Mouse (Mus musculus): ENCODE data around the gene C2cd4b.
A peak's percentile ranks its signal among the peaks of the same experiment; 100 is the strongest.

Gene C2cd4b

GRCm38 (mm10) chr9:67774201-67774600, 15.0 kb downstream of the C2cd4b start:
- DNase-seq (ENCODE audit: low spot score), result no peak

- DNase-seq (ENCODE audit: low spot score), result no peak
These were observed 19.3 kb downstream of the C2cd4b start for GRCm38 (mm10) chr9:67778553-67778952.

- DNase-seq (ENCODE audit: low spot score), result no peak
These were observed 23.5 kb downstream of the C2cd4b start for GRCm38 (mm10) chr9:67782786-67783185.

- no peak for DNase-seq (ENCODE audit: low spot score)
These were observed 24.2 kb downstream of the C2cd4b start for GRCm38 (mm10) chr9:67783464-67783863.

- no peak for DNase-seq (ENCODE audit: low spot score)
These were observed 24.7 kb downstream of the C2cd4b start for GRCm38 (mm10) chr9:67783925-67784324.

GRCm38 (mm10) chr9:67786311-67786710, 27.1 kb downstream of the C2cd4b start:
- DNase-seq (ENCODE audit: low spot score), result no peak

GRCm38 (mm10) chr9:67787671-67788070, 28.4 kb downstream of the C2cd4b start:
- no peak for DNase-seq (ENCODE audit: low spot score)

- DNase-seq (ENCODE audit: low spot score), result no peak
These were observed 33.2 kb downstream of the C2cd4b start for GRCm38 (mm10) chr9:67792405-67792804.

- no peak for DNase-seq (ENCODE audit: low spot score)
These were observed 34.3 kb downstream of the C2cd4b start for GRCm38 (mm10) chr9:67793501-67793900.

- no peak for DNase-seq (ENCODE audit: low spot score)
These were observed 35.0 kb downstream of the C2cd4b start for GRCm38 (mm10) chr9:67794216-67794615.

- no peak for DNase-seq (ENCODE audit: low spot score)
These were observed 35.4 kb downstream of the C2cd4b start for GRCm38 (mm10) chr9:67794668-67795067.

- DNase-seq (ENCODE audit: low spot score), result no peak
These were observed 36.0 kb downstream of the C2cd4b start for GRCm38 (mm10) chr9:67795205-67795675.

- no peak for DNase-seq (ENCODE audit: low spot score)
These were observed 40.0 kb downstream of the C2cd4b start for GRCm38 (mm10) chr9:67799078-67799819.

- peak; percentile 58 for DNase-seq (ENCODE audit: low spot score)
These were observed 43.0 kb downstream of the C2cd4b start for GRCm38 (mm10) chr9:67802241-67802640.

- DNase-seq (ENCODE audit: low spot score), result no peak
These were observed 47.8 kb downstream of the C2cd4b start for GRCm38 (mm10) chr9:67807000-67807399.

- no peak for DNase-seq (ENCODE audit: low spot score)
These were observed 51.3 kb downstream of the C2cd4b start for GRCm38 (mm10) chr9:67810527-67810926.

All from testis, postnatal 14 days (tissue).